Comparison of ENCODE assay signal across 7 mouse cellular contexts in the genomic region with DNA sequence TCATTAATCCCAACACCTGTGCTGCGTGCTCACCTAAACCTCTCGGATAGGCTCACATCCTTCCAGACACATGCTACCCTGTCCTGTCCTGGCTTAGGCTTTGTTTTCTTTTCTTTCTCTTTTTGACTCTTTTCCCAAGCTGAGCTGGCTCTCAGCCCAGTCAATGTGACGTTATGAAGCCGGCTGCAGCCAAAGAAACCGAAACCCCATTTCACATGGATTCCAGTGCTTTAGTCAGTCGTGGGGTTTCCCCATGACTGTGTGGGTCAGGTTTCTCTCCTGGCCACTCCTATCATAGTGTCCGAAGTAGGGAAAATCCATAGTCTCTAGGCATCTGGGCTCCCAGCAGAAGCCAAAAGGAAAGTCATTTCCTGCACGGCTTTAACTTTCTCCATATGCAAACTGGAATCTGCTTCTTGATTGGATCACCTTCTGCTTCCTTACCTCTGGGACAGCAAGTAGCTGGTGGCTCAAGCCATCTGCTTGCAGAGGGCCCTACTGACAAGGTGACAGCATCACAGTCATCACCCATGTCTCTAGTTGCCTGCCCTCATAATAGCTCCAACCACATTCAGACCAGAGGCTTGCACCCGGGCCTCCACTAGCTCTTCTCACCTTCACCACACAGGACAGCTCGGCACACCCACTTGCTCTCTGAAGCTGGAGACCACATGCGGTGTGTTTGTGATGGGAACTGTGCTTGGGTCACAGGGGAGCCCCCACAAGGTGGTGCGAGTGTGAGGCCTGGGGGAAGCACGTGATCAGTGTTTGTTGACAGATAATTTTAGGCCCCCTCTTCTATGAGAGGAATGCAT. TPM values are rescaled to one million over a fixed set of nuclear protein-coding genes. Genes with fewer than 3 reads are reported as not detected.
A peak's percentile ranks its signal among the peaks of the same experiment; 100 is the strongest.
DNase-seq lines count a peak whose midpoint lies in the region; ATAC-seq lines count a peak whose summit lies in the region.

No protein-coding gene starts in this region.

- DNase-seq in CD4-positive, CD25-positive, alpha-beta regulatory T cell, adult 2 months (ENCODE audit: low read depth, low spot score): peak; percentile 26
- peak; percentile 65 for DNase-seq in T-cell, adult 2 months (ENCODE audit: low spot score)
- peak; percentile 4 for DNase-seq in embryo, embryonic 11.5 days (ENCODE audit: low read depth, low spot score)
- DNase-seq in kidney, postnatal 36 days: peak; percentile 82 to 89
- peak; percentile 74 for DNase-seq in right cerebral cortex, postnatal 4 days

- H3K4me3 ChIP-seq in heart, embryonic 15.5 days: 0 out of 2 replicates have a peak overlapping the region, but pooled peaks have one; percentile 10
- H3K4me3 ChIP-seq in lung, embryonic 16.5 days (ENCODE audit: low read length): peak overlapping the region; percentile 20

- no peaks in the 10 kb centered on the region for H3K27me3 ChIP-seq in heart, embryonic 15.5 days
- H3K27me3 ChIP-seq in lung, embryonic 16.5 days (ENCODE audit: control insufficient read depth, insufficient read depth, low read depth, low read length): no peaks in the 10 kb centered on the region

- peaks cover 10% of the 10 kb centered on the region; the same call in 1 of the 2 replicates for H3K4me1 ChIP-seq in heart, embryonic 15.5 days (replicated peaks)
- H3K4me1 ChIP-seq in lung, embryonic 16.5 days (replicated peaks; ENCODE audit: control insufficient read depth, insufficient read depth, low read length): peaks cover 9% of the 10 kb centered on the region

- peak overlapping the region; percentile 22 for H3K27ac ChIP-seq in heart, embryonic 15.5 days
- no peak overlapping the region for H3K27ac ChIP-seq in lung, embryonic 16.5 days (ENCODE audit: low read length)

- peak; percentile 64 for ATAC-seq in heart, embryonic 15.5 days (replicated peaks; ENCODE audit: insufficient number of reproducible peaks, insufficient read depth, low FRiP score, low read depth)
- ATAC-seq in lung, embryonic 16.5 days (ENCODE audit: low read depth): peak; percentile 91

- peak overlapping the region; percentile 32 for H3K4me2 ChIP-seq in heart, embryonic 15.5 days
- peak overlapping the region; percentile 37 for H3K4me2 ChIP-seq in lung, embryonic 16.5 days (ENCODE audit: low read depth, low read length)

- no peak overlapping the region for H3K9ac ChIP-seq in heart, embryonic 15.5 days
- no peak overlapping the region for H3K9ac ChIP-seq in lung, embryonic 16.5 days (ENCODE audit: low read length)

- H3K9me3 ChIP-seq in heart, embryonic 15.5 days (replicated peaks): no peaks in the 10 kb centered on the region
- H3K9me3 ChIP-seq in lung, embryonic 16.5 days (ENCODE audit: control insufficient read depth, low read length): no peaks in the 10 kb centered on the region

- 38% methylated on average over 13 of the region's 13 CpGs for WGBS in heart, embryonic 15.5 days
- WGBS in lung, embryonic 16.5 days: 22% methylated on average over 13 of the region's 13 CpGs

- no peaks in the 10 kb centered on the region for H3K36me3 ChIP-seq in heart, embryonic 15.5 days
- no peaks in the 10 kb centered on the region for H3K36me3 ChIP-seq in lung, embryonic 16.5 days (ENCODE audit: control insufficient read depth, insufficient read depth, low read length)

RNA-seq across cellular contexts. Expression of a gene that starts 4.5 kb away (rescaled TPM):
- 0.52 and 1.7 TPM in 2 replicates for polyA plus RNA-seq in heart, embryonic 15.5 days (2015; fragmentation: Nextera tagmentation; extraction: Ambion mirVana)
- 1.1 and 1.9 TPM in 2 replicates for polyA plus RNA-seq in lung, embryonic 16.5 days (2015; fragmentation: Nextera tagmentation; extraction: Ambion mirVana)

RNA-seq across cellular contexts. Expression of a gene that starts 12.8 kb away (rescaled TPM):
- 0.09 TPM in 1 of 2 replicates, not detected in the other for polyA plus RNA-seq in heart, embryonic 15.5 days (2015; fragmentation: Nextera tagmentation; extraction: Ambion mirVana)
- not detected in 2 replicates for polyA plus RNA-seq in lung, embryonic 16.5 days (2015; fragmentation: Nextera tagmentation; extraction: Ambion mirVana)

RNA-seq across cellular contexts. Expression of a gene that starts 43.6 kb away (rescaled TPM):
- polyA plus RNA-seq in heart, embryonic 15.5 days (2015; fragmentation: Nextera tagmentation; extraction: Ambion mirVana): 3.0 and 7.0 TPM in 2 replicates
- polyA plus RNA-seq in lung, embryonic 16.5 days (2015; fragmentation: Nextera tagmentation; extraction: Ambion mirVana): 5.1 and 5.9 TPM in 2 replicates

RNA-seq across cellular contexts. Expression of a gene that starts 58.1 kb away (rescaled TPM):
- 5.5 and 5.9 TPM in 2 replicates for polyA plus RNA-seq in heart, embryonic 15.5 days (2015; fragmentation: Nextera tagmentation; extraction: Ambion mirVana)
- polyA plus RNA-seq in lung, embryonic 16.5 days (2015; fragmentation: Nextera tagmentation; extraction: Ambion mirVana): 10.0 and 19.7 TPM in 2 replicates

Comparison
In these comparisons a context has a peak if more than half of its experiments do, and no peak if none do; other contexts are left out.
1. DNase-seq: peak in every context shown above with its lines; median percentile 86 in kidney, postnatal 36 days; 74 in right cerebral cortex, postnatal 4 days; 65 in T-cell, adult 2 months; 26 in CD4-positive, CD25-positive, alpha-beta regulatory T cell, adult 2 months; 4 in embryo, embryonic 11.5 days.